Mouse (Mus musculus): ENCODE measurements at regions not wholly inside any gene's neighbourhood (a gene's known extent, or its start where the extent isn't known, plus 50 kb on each side); places are given as distances from the start of the nearest gene placed in this dataset.

- no peak for DNase-seq
Measured at GRCm38 (mm10) chr16:57823329-57823728, 68.8 kb upstream of the Col8a1 start.

- DNase-seq = no peak
Measured at GRCm38 (mm10) chr16:57845416-57845815, 90.9 kb upstream of the Col8a1 start.

- DNase-seq = no peak
Measured at GRCm38 (mm10) chr16:57846386-57846785, 91.8 kb upstream of the Col8a1 start.

GRCm38 (mm10) chr16:57851854-57852253, 97.3 kb upstream of the Col8a1 start:
- no peak for DNase-seq

- DNase-seq = peak; percentile 27 to 38
Measured at GRCm38 (mm10) chr16:57852838-57853460, 98.4 kb upstream of the Col8a1 start.

- DNase-seq = peak; percentile 24 to 55
Measured at GRCm38 (mm10) chr16:57853751-57854150, 99.2 kb upstream of the Col8a1 start.

- no peak for DNase-seq
Measured at GRCm38 (mm10) chr16:57857071-57857470, 102.5 kb upstream of the Col8a1 start.

GRCm38 (mm10) chr16:57858151-57858764, 103.7 kb upstream of the Col8a1 start:
- no peak for DNase-seq

- DNase-seq = peak; percentile 23 to 29
Measured at GRCm38 (mm10) chr16:57858765-57859201, 104.2 kb upstream of the Col8a1 start.

- peak; percentile 40 to 72 for DNase-seq
Measured at GRCm38 (mm10) chr16:57863206-57863860, 108.8 kb upstream of the Col8a1 start.

GRCm38 (mm10) chr16:57876857-57877256, 122.3 kb upstream of the Col8a1 start:
- DNase-seq = no peak

GRCm38 (mm10) chr16:57881575-57882094, 127.1 kb upstream of the Col8a1 start:
- no peak for DNase-seq

- no peak for DNase-seq
Measured at GRCm38 (mm10) chr16:57888138-57888537, 133.6 kb upstream of the Col8a1 start.

GRCm38 (mm10) chr16:57888553-57888952, 134.0 kb upstream of the Col8a1 start:
- DNase-seq = no peak

GRCm38 (mm10) chr16:57890135-57890534, 135.6 kb upstream of the Col8a1 start:
- DNase-seq = no peak

- peak; percentile 56 to 75 for DNase-seq
Measured at GRCm38 (mm10) chr16:57893111-57893510, 138.6 kb upstream of the Col8a1 start.

- DNase-seq = no peak
Measured at GRCm38 (mm10) chr16:57893698-57894352, 139.3 kb upstream of the Col8a1 start.

GRCm38 (mm10) chr16:57901006-57901405, 146.5 kb upstream of the Col8a1 start:
- DNase-seq = no peak

- no peak for DNase-seq
Measured at GRCm38 (mm10) chr16:57902498-57902897, 148.0 kb upstream of the Col8a1 start.

- peak; percentile 43 to 71 for DNase-seq
Measured at GRCm38 (mm10) chr16:57912001-57912400, 157.5 kb upstream of the Col8a1 start.

GRCm38 (mm10) chr16:57914506-57914905, 160.0 kb upstream of the Col8a1 start:
- no peak for DNase-seq

GRCm38 (mm10) chr16:57915451-57915850, 160.9 kb upstream of the Col8a1 start:
- DNase-seq = no peak
